Mouse (Mus musculus): Measurements from ENCODE around the gene Lekr1.

Gene Lekr1

DNA sequence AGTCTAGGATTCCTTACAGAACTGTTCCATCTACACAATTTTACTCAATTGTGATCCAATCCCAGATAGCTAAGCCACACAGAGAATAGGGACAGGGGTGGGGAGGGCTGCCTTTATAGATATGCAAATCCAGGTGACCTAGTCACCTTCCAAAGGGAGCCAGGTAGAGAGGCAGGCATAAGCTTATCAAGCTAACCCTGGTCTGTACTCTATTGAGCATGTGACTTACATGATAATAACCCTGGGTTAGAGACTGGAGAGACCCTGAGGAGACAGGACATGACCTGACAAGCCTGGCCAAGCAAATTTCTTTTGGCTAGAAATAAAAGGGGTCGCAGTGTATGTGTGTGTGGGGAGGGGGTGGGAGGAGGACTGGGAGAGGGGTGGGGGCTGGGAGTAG is 17.1 kb upstream of the Lekr1 start:
- POLR2A ChIA-PET: interaction anchor here (0.6 to 12.7 kb wide), 10 partner anchors 8 to 119 kb away, joined by 3 to 275 read pairs (median 6); partner anchors contain the start of gene Lekr1 (in 1 of the 4)
- CTCF ChIA-PET: no interaction called here

DNA sequence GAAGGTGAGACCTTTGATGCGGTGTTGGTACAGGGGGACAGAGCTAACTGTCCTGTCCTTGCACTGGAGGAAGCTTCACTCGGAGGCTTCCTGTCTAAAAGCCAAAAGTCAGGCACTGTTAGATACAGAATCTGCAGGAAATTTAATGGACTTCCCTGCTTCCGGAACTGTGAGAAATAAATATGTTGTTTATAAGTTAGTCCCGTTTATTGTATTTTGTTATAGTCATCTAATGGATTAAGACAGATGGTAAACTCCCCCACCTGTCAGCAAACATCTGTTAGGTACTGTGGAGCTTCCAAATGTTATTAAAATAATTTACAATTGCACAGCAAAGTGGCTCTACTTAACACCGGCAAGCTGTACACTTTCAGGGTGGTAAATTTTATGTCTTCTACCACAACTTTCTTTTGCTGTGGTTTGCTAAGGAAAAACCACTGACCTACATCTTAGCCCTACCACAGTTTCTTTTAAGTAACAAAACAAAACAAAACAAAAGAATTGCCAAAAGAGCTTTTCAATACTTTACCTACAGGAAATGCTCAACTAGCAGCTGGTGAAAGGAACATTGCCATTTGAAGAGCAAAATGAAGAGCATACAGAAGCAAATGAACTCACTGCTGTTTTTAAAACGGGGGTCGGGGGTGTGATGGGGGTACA is 15.7 kb upstream of the Lekr1 start:
- ChIA-PET CTCF (interaction anchor here in 1 of 4 experiments (0.6 kb wide), 1 partner anchor 13 kb away, joined by 4 read pairs; no protein-coding TSS in a partner anchor), POLR2A (interaction anchor here (0.7 to 12.7 kb wide), 13 partner anchors 7 to 299 kb away, joined by 3 to 275 read pairs (median 5); partner anchors contain the start of genes Lekr1 (in 2 of the 4) and Tiparp (in 1 of the 4))

DNA sequence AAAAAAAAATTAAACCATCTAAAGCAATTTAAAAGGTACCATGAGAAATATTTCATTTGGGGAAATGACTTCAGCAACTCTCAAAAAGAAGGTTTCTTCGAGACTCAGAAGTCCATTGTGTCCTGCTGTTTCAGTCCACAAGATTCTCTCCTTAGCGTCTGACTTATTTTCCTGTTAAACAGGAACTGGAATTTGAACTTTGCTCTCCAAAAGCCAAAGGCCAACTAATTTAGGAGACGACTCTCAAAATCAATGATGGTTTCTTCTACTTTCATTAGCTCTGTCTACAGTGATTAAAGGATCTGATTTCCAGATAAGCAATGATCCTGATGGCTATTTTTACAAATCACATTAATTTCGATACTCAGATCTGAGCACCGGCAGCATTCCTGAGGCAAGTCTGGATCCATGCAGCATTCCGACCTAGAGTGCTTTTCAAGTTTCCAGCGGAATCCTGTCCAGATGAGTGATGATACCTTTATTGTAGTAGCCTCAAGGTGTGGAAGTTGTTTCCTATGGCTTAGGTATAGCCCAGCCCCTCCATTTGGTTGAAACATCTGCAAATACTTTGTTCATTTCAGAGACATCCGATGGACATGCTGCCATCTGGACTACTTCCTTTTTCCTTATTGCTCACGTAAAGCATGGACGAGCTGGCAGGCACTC is 11.4 kb upstream of the Lekr1 start:
- ChIA-PET CTCF (no interaction called here), POLR2A (interaction anchor here in 2 of 4 experiments (1.2 to 9.2 kb wide), 4 partner anchors 9 to 11 kb away, joined by 3 to 275 read pairs (median 80); partner anchors contain the start of gene Lekr1 (in 1 of the 2))

DNA sequence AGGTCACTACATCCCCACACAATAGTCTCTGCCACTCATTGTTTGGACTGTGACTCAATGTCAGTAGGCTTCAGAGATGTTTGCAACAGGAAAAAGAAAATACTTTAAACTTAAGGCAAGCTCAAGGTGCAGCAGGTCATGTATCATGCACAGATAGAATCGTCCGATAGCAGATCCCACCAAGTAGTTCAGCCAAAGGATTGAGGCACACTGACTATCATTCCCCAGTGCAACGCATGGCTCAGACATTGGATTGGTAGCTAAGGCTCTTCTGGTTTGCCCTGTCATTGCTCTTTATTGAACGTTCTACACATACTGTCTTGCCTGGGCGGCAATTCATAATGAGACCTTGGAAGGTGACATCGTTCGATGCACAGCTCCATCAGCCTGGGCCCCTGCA is 9.6 kb upstream of the Lekr1 start:
- ChIA-PET CTCF (no interaction called here), POLR2A (interaction anchor here (0.9 to 9.2 kb wide), 19 partner anchors 8 to 295 kb away, joined by 3 to 275 read pairs (median 4); partner anchors contain the start of genes Lekr1 (in 3 of the 4), Tiparp (in 2 of the 4) and Ssr3 (in 1 of the 4))

DNA sequence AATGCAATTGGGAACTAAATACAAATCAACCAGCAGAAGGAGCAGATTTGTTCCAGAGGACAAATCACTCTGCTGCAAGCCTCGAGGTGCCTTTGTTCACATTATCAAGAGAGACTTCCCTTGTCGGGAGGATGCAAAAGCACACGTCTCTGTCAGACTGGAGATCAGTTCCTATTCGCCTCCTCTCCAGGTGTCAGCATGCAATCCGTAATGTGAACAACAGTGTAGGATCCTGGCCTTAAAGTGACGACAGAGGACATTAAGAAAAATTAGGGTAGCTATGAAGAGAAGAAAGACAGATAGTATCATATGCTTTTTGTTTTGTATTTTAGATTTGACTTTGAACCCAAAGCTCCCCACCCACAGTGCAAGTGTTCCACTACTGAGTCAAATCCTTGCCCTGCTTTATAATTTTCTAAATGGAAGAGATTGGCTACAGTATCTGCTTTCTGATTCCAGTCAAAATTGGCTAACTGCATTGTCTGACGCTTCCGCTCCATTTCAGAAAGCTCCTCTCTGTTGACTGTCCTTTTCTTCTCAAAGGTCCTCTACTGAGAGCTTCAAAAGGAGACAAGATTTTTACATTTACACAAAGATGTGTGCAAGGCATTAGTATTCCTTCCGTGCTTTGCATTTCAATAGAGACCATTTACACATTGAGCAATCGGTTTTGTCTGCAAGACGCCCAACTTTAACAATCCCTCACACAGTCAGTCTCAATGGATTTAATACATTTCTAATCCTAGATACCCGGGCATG is 8.9 kb upstream of the Lekr1 start:
- POLR2A ChIA-PET: interaction anchor here (0.7 to 9.2 kb wide), 32 partner anchors 8 to 1894 kb away, joined by 3 to 275 read pairs (median 4); partner anchors contain the start of genes Tiparp (in 4 of the 4), Lekr1 (in 3 of the 4), Ccnl1 (in 1 of the 4) and Ssr3 (in 1 of the 4)
- CTCF ChIA-PET: no interaction called here

DNA sequence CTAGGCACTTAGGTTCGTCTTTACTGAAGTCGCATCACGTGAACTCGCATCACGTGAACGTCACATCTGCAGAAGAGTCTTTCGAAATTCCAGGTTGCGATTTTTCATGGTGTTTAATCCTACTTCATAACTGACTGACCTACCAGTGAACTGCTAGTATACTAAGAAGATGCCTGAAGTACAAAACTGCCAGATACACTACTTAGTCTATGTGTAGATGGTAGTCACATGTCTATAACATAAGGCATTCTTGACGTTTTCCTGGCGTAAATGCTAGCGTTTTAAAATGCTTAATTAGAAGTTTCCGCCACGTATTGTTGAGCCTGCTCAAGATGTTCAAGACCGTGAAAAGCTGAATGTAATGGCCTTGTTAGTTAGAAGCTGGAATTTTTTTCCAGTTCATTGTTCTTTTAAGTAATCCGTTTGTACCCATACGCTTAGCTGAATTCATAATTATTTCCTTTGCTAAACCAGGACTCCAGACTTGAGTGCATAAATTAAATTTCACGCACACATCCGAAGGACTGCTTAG is 7.9 kb upstream of the Lekr1 start:
- ChIA-PET POLR2A (interaction anchor here (0.6 to 9.2 kb wide), 60 partner anchors 7 to 1682 kb away, joined by 3 to 275 read pairs (median 5); partner anchors contain the start of genes Tiparp (in 4 of the 4), Ccnl1 (in 1 of the 4), Gmps (in 1 of the 4) and Lekr1 (in 1 of the 4)), CTCF (interaction anchor here in 1 of 4 experiments (1.3 to 1.8 kb wide), 2 partner anchors 130 to 271 kb away, joined by 3 to 4 read pairs; partner anchors contain the start of gene Tiparp)

DNA sequence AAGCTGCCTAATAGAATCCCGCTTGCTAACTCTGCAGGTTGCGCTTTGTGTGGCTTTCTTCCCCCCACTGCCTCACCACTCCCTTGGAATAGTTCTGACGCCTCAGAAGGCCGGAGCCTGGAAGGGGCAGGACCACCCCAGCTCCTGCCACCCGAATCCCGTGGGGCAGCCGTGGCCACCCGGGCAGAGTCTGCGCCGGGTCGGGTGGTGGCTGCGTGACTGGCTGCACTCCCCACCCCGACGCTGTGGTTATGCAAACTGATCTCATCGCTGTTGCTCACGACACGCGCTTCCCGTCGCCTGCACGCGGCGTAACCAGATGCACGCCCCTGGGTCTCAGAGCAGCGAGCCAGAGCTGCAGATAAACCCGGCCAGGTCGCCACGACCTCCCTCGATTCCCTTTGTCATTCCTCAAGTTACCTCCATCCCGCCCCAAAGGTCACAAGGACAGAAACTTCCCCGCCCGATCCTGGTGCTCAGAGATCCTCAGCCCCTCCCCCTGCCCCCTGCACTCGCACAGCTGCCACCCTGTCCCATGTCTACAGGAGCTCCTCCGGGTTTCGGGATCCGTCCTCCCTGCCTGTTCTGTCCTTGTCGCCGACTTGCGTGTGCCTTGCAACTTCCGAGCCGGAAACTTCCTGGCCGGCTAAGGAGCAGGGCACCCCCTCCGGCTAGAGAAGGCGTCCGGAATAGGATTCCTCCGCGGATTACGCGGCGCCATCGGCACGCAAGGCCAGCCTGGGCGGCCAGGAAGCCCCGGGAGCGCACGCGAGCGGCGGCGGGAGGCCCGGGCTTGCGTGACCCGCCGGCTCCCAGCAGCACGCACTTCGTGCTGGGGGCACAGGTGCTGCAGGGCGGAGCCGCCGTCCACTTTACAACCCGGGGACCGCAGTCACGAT is 7.1 kb upstream of the Lekr1 start:
- ChIA-PET CTCF (interaction anchor here (0.6 to 1.8 kb wide), 9 partner anchors 15 to 1816 kb away, joined by 3 to 14 read pairs (median 4); partner anchors contain the start of gene Tiparp (in 1 of the 4)), POLR2A (interaction anchor here (0.6 to 9.2 kb wide), 73 partner anchors 8 to 1923 kb away, joined by 3 to 275 read pairs (median 4); partner anchors contain the start of genes Tiparp (in 4 of the 4), Ccnl1 (in 2 of the 4), Ssr3 (in 2 of the 4) and Gmps (in 1 of the 4))

DNA sequence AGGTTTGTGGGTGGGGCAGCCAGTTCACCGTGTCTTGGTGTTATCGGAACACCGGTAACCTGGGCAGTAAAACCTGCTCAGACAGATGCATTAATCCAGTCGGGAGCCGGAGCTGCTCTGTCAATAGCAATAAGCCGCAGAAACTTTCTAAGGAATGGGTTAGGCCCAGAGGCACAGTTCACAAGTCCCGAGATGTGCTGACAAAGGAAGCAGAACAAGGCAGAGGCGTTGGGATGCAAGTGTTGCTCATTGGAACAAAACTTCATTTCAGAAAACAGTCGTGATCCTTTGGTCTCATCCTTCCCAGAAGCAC is 6.5 kb upstream of the Lekr1 start:
- ChIA-PET CTCF (interaction anchor here in 2 of 4 experiments (0.6 to 1.8 kb wide), 4 partner anchors 89 to 277 kb away, joined by 3 to 5 read pairs (median 4); partner anchors contain the start of gene Tiparp (in 1 of the 2)), POLR2A (interaction anchor here (0.6 to 9.2 kb wide), 38 partner anchors 9 to 1922 kb away, joined by 3 to 275 read pairs (median 6); partner anchors contain the start of genes Tiparp (in 4 of the 4), Ccnl1 (in 2 of the 4) and Gmps (in 1 of the 4))

DNA sequence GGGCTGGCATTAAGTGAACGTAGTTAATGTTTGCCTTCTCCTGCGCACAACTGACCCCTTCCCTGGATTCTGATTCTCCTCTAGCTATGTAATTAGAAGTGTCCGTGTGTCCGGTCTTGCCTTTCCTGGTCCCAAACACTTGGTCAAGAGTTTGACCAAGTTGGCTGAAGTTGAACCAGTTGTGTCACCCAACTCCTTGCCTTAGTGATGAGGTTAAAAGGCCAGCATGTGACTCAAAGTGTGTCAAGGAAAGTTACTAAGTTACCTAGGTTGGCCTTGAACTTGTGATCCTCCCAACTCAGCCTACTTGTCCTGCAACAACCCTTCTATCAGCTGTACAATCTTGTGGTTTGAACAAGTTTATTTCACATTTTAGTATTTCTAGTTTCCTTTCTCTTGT is 5.7 kb upstream of the Lekr1 start:
- ChIA-PET CTCF (no interaction called here), POLR2A (interaction anchor here in 3 of 4 experiments (0.6 to 9.2 kb wide), 14 partner anchors 9 to 298 kb away, joined by 3 to 275 read pairs (median 20); partner anchors contain the start of genes Tiparp (in 3 of the 3) and Ccnl1 (in 1 of the 3))

DNA sequence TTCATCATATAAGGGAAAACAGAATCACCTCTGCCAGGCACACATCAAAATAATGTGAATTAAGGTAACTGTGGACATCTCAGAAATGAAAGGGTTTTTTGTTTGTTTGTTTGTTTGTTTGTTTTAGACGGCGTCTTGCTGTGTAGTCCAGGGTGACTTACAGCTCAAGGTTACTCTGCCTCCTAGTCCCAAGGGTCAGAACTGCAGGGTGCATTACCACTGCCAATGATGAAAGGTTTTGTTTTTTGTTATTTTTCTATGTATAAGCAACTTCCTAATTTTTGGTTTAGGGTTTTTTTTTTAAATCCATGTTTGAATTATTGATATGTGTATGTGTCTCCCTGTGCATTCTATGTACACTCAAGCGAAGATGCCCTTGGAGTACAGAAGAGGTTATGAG is 4.3 kb upstream of the Lekr1 start:
- ChIA-PET POLR2A (interaction anchor here in 3 of 4 experiments (0.6 to 9.2 kb wide), 12 partner anchors 8 to 314 kb away, joined by 3 to 275 read pairs (median 10); partner anchors contain the start of genes Tiparp (in 2 of the 3) and Ccnl1 (in 1 of the 3)), CTCF (interaction anchor here in 2 of 4 experiments (0.6 to 0.7 kb wide), 2 partner anchors 133 to 191 kb away, joined by 3 read pairs; no protein-coding TSS in a partner anchor)

DNA sequence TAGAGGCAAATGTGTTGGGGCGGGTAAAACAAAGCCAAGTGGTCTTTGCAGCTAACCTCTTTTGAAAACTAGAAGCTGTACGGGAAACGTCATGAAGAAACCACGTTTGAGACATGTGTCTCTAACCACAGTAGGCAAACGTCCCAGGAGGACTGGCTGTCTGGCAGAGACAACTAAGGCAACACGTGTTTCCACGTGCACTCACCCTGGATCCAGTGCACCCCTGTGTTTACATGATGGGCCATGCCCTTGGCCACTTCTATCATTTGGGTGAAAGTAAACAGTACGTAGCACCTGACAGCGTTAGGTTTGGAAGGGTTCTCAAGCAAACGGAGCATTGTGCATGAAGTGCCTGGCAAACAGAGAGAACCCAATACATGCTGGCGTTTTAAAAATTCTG is 2.9 kb upstream of the Lekr1 start:
- CTCF ChIA-PET: interaction anchor here in 1 of 4 experiments (0.5 kb wide), 1 partner anchor 13 kb away, joined by 4 read pairs; no protein-coding TSS in a partner anchor

DNA sequence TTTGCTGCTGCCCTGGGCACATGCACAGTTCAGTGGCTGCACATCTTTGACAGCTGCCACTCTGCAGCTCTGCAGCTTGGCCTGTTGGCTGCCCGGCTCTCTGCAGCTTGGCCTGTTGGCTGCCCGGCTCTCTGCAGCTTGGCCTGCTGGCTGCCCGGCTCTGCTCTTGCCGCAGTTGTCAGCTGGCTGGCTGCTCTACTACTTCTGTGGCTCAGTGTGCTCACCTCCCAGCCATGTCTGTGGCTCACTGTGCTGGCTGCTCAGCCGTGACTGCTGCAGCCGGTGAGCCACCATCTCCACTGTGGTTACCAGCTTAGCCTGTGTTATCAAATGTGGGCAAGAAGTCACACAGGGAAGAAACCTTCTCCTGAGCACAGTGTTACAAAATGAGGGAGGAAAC is 4.2 kb downstream of the Lekr1 start:
- POLR2A ChIA-PET: interaction anchor here in 3 of 4 experiments (0.6 to 4.5 kb wide), 20 partner anchors 9 to 285 kb away, joined by 3 to 60 read pairs (median 4); partner anchors contain the start of gene Tiparp (in 3 of the 3)
- CTCF ChIA-PET: no interaction called here

More for the DNA sequence above, 2.9 kb upstream of the Lekr1 start:
- POLR2A ChIA-PET: interaction anchor here in 1 of 4 experiments (1.3 to 9.2 kb wide), 5 partner anchors 11 to 146 kb away, joined by 3 to 275 read pairs (median 9); partner anchors contain the start of gene Tiparp

DNA sequence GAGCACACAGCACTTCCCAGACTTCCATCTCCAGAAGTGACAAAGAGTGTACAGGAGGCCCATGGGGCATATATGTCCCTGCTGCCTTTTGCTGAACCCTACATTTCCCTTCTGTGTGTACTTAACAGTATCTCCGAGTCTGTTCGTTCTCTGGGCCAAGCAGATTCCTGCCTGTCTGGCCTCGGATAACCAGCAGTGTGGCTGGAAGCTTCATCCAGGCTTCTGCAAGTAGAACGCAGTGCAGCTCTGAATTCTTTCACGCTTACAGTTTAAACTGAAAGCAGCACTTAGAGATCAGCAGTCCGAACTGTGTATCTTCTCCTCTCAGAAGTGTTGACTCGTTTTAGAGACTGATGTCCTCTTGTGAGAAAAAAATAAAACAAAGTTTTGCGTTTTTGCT is 7.7 kb downstream of the Lekr1 start:
- ChIA-PET POLR2A (interaction anchor here in 2 of 4 experiments (0.6 to 1.1 kb wide), 2 partner anchors 15 to 145 kb away, joined by 3 read pairs; partner anchors contain the start of gene Tiparp (in 1 of the 2)), CTCF (no interaction called here)

DNA sequence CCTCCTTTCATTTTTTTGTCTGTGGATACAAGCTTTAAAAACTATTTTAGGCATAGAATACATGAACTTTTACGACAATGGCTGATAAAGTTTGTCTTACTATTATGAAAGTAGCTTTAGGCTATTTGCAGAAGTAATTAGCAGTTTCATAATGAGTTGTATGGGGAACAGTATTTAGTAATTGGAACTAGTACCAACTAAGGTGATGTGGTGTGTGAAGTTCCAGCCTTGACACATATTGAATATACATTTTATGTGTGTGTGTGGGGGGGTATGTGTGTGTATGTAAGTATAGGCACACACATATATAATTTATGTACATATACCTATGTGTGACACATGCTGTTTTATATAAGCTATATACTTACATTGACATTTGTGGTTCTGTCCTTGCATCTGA is 14.6 kb downstream of the Lekr1 start:
- ChIA-PET POLR2A (interaction anchor here in 1 of 4 experiments (1.1 to 1.7 kb wide), 2 partner anchors 20 to 24 kb away, joined by 3 to 4 read pairs; no protein-coding TSS in a partner anchor), CTCF (no interaction called here)

DNA sequence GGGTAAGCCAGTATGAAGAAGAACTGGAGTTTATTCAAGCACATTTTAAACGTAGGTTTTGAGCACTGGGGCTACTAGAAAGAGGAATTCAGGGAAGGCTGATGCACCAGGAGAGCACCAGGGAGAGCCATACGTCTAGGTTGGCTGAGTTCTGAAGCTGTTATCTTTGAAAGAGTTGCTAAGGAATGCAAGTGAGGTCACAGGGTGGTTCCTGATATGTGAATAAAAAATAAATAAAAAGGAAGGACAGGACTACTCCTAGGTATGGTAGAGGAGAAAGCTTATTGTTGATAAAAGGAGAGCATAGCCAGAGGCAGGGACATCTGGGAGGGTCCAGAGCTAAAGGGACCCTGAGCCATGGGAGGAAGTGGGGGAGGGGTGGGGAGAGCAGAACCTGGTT is 23.7 kb downstream of the Lekr1 start:
- ChIA-PET CTCF (no interaction called here), POLR2A (interaction anchor here in 2 of 4 experiments (1.0 to 2.0 kb wide), 3 partner anchors 31 to 44 kb away, joined by 3 to 5 read pairs (median 4); no protein-coding TSS in a partner anchor)

DNA sequence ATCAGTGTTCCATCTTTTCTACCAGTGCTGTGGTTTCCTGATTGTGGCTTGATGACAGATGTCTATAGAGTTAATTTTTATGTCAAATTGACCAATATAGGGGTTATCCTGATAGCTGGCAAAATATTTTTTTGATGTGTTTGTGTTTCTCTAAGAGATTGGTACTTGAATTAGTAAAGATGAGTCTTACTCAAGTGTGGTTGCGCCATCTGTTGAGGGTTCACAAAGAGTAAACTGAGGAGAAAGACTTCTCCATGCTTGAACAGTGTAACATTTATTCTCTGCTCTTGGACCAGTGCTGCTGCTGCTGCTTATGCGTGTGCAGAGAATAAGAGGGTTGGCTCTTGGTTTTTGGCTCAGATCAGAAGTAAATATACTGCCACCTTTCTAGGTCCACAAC is 24.8 kb downstream of the Lekr1 start:
- ChIA-PET POLR2A (interaction anchor here in 2 of 4 experiments (1.0 to 2.0 kb wide), 3 partner anchors 32 to 42 kb away, joined by 3 to 5 read pairs (median 4); no protein-coding TSS in a partner anchor), CTCF (no interaction called here)

DNA sequence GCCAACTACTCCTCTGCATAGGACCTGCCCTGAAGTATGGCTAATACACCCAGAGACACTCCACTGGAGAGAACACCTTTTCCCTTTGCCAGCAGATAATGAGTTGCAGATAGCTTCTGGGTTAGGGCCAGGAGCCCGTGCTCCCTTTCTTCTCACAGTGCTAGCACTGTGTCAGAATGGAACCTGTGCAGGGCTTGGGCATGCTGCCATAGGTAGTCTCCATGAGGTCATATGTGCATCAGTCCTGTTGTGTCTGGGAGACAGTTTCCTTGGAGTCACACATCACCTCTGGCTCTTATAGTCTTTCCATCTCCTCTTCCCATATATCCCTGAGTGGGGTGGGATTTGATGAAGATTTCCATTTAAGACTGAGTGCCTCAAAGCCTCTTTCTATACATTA is 33.7 kb downstream of the Lekr1 start:
- ChIA-PET POLR2A (no interaction called here), CTCF (no interaction called here)

All from embryonic stem cell, embryonic (primary cell).